Mouse (Mus musculus) forebrain, embryonic 15.5 days (tissue): Measurements from ENCODE around the gene Tmem59l. TPM values are rescaled to one million over a fixed set of nuclear protein-coding genes. Genes with fewer than 3 reads are reported as not detected.

ENCODE experiments used
- ATAC-seq: fragments of 200-750 bp; cut with Nextera tagmentation; replicated peaks from 2 replicates; pipeline ENCODE4 v1.8.0; 2017; ENCODE audit warnings: mild to moderate bottlenecking, moderate TSS enrichment, moderate library complexity
- H3K27ac ChIP-seq: fragments of 300-500 bp; sonication (generic); replicated peaks from 2 replicates; pipeline ENCODE4 v1.5.1; 2015; ENCODE audit warnings: mild to moderate bottlenecking, inconsistent platforms
- H3K27me3 ChIP-seq: fragments of 300-500 bp; sonication (generic); 2 replicates; pipeline ENCODE4 v1.6.1; 2015; ENCODE audit warnings: inconsistent platforms
- H3K36me3 ChIP-seq: fragments of 300-500 bp; sonication (generic); 2 replicates; pipeline ENCODE4 v1.6.1; 2015; ENCODE audit warnings: mild to moderate bottlenecking, inconsistent platforms
- H3K4me1 ChIP-seq: fragments of 300-500 bp; sonication (generic); 2 replicates; pipeline ENCODE4 v1.6.1; 2015; ENCODE audit warnings: inconsistent platforms
- H3K4me2 ChIP-seq: fragments of 300-500 bp; sonication (generic); replicated peaks from 2 replicates; pipeline ENCODE4 v1.6.1; 2015; ENCODE audit warnings: mild to moderate bottlenecking, inconsistent platforms
- H3K4me3 ChIP-seq: fragments of 300-500 bp; sonication (generic); 2 replicates; pipeline ENCODE4 v1.5.1; 2015; ENCODE audit warnings: mild to moderate bottlenecking, inconsistent platforms
- H3K9ac ChIP-seq: fragments of 300-500 bp; sonication (generic); replicated peaks from 2 replicates; pipeline ENCODE4 v1.6.1; 2015; ENCODE audit warnings: mild to moderate bottlenecking, inconsistent platforms
- H3K9me3 ChIP-seq: fragments of 300-500 bp; sonication (generic); 2 replicates; pipeline ENCODE4 v1.6.1; 2016; ENCODE audit warnings: inconsistent platforms
- WGBS: fragments of 180-500 bp; shearing (Covaris S2); methylation state at CpG from one replicate; pipeline ENCODE4 v1.1.7; 2015; ENCODE audit warnings: mixed read lengths; 5-methylcytosine and 5-hydroxymethylcytosine counted together
- polyA plus RNA-seq: library from polyadenylated mRNA; unstranded; fragments of >200 nt; fragmentation: Nextera tagmentation; extraction: Ambion mirVana; gene quantifications from 2 replicates; pipeline ENCODE4 v1.2.1, GENCODE M21; 2015

The Tmem59l gene
- polyA plus RNA-seq, 1 experiment from 2014 or later: 75.0 TPM

DNA sequence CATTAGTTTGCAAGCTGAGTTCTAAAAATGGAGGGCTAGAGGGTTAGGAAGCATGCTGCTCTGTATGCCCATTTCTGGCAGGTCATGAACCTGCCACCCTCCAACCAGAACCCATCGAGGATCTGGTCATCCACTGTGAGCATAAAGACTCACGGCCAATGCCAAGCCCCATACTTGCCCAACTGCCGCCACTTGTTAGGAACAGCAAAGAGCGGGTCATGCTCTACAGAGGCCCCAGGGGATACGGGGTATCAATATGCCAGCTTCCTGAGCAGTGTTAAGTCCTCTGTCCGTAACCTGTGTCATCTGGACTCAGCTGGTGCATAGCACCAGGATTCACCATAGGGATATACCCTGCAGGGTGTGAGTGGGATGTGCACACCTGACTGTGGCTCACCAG, 23.0 kb downstream of the Tmem59l start:
- Histone ChIP-seq H3K27me3 (no peaks in the 10 kb centered on the region), H3K4me2 (no peak overlapping the region), H3K4me1 (no peaks in the 10 kb centered on the region; the same call in 1 of the 2 replicates), H3K9ac (no peak overlapping the region), H3K36me3 (no peaks in the 10 kb centered on the region), H3K9me3 (no peaks in the 10 kb centered on the region), H3K4me3 (no peak overlapping the region), H3K27ac (no peak overlapping the region)
- WGBS: 94% methylated on average over 6 of the region's 6 CpGs
- ATAC-seq: no peak

DNA sequence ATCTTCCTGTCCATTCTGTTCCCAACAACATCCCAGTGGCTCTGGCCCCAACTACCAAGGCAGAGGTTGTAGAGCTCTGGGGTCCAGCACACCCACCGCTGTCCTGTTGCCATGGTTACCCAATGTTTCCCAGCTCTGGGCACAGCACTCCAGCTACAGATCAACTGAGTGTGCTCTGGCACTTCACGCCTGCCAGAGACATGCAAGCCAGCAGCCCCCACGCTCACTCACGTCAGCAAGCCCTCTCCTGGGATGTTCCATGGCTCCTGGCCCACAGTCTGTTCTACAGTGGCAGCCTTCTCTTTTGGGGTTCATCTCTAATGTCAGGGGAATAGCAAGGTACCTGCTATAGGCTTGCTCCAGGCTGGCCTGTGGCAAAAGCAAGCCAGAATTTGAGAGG, 23.9 kb downstream of the Tmem59l start:
- no peak for ATAC-seq
- H3K4me1 ChIP-seq: no peaks in the 10 kb centered on the region; the same call in 1 of the 2 replicates
- H3K9ac ChIP-seq: no peak overlapping the region
- no peaks in the 10 kb centered on the region for H3K36me3 ChIP-seq
- no peaks in the 10 kb centered on the region for H3K27me3 ChIP-seq
- H3K27ac ChIP-seq: no peak overlapping the region
- no peaks in the 10 kb centered on the region for H3K9me3 ChIP-seq
- WGBS: 58% methylated on average over 4 of the region's 4 CpGs
- no peak overlapping the region for H3K4me3 ChIP-seq
- no peak overlapping the region for H3K4me2 ChIP-seq

DNA sequence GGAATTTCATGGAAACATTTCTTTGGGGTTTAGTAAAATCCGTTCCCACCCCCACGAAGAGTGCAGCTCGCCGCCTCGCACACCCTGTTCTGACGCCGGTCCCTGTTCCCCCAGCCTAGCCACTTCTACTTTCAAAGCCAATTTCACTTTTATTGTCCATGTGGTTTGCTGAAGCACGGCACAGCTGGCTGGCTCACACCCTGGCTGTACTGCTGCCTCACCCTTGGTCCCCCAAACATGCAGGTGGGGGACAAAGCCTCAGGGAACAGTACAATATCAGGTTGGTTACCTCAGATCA, 24.7 kb downstream of the Tmem59l start:
- Histone ChIP-seq H3K4me2 (no peak overlapping the region), H3K27ac (no peak overlapping the region), H3K4me1 (no peaks in the 10 kb centered on the region; the same call in 1 of the 2 replicates), H3K36me3 (no peaks in the 10 kb centered on the region), H3K9me3 (no peaks in the 10 kb centered on the region), H3K4me3 (no peak overlapping the region), H3K9ac (no peak overlapping the region), H3K27me3 (no peaks in the 10 kb centered on the region)
- no peak for ATAC-seq
- WGBS: 92% methylated on average over 8 of the region's 8 CpGs

DNA sequence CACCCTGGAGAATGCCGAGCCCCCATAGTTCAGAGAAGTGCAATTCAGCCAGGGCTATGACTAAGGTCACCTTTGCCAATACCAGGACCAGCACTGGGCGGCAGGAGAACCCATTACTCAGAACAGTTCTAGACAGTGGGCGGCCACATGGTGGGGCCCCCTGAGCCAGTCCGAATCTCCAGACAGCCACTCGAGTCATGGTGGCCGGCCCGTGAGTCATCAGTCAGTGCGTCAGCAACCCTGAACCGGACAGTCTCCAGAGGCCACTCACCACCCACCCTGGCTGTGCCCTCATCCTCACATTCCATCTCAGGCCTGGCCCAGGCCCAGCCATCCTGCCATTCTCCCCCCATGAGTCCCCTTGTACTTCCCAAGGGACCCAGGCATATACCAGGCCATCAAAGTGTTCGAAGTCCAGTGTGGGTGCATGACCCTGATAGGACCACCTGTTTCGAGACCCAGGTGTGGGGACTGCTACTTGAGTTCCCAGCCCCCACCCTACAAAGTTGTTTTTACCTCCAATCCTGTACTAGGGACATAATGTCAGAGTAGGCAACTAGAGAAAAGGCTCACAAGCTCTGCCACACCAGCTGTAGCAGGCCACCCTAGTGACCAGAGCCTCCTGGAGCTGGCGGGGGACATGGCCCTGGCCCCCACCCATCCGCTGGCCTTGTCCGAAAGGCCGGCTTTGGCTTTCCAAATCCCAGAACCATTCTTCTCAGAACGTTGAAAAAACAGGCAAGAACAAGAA, 25.2 kb downstream of the Tmem59l start:
- Histone ChIP-seq H3K4me3 (no peak overlapping the region), H3K27me3 (no peaks in the 10 kb centered on the region), H3K4me1 (no peaks in the 10 kb centered on the region; the same call in 1 of the 2 replicates), H3K9me3 (no peaks in the 10 kb centered on the region), H3K4me2 (no peak overlapping the region), H3K36me3 (no peaks in the 10 kb centered on the region), H3K27ac (no peak overlapping the region), H3K9ac (no peak overlapping the region)
- no peak for ATAC-seq
- WGBS: 91% methylated on average over 16 of the region's 16 CpGs

DNA sequence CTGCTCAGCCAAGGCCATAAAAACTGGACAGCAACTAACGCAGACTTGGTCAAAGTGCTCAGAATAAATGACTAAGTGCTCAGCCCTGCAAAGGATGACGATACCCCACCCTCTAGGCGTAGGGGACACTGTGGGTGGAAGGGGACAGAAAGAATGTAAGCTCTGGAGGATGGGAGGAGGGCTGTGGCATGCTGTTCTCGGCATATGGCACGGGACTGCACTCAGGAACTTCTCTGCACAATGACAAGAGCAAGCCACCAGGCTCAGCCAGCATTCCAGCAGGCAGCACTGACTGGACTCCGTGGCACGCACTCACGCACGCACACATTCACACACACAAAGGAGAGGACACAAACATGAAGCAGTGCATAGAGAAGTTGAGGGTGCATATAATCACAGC, 26.6 kb downstream of the Tmem59l start:
- Histone ChIP-seq H3K9ac (no peak overlapping the region), H3K4me3 (no peak overlapping the region), H3K9me3 (no peaks in the 10 kb centered on the region), H3K4me1 (no peaks in the 10 kb centered on the region; the same call in 1 of the 2 replicates), H3K4me2 (no peak overlapping the region), H3K36me3 (no peaks in the 10 kb centered on the region), H3K27ac (no peak overlapping the region), H3K27me3 (no peaks in the 10 kb centered on the region)
- 76% methylated on average over 9 of the region's 9 CpGs for WGBS
- ATAC-seq: no peak

DNA sequence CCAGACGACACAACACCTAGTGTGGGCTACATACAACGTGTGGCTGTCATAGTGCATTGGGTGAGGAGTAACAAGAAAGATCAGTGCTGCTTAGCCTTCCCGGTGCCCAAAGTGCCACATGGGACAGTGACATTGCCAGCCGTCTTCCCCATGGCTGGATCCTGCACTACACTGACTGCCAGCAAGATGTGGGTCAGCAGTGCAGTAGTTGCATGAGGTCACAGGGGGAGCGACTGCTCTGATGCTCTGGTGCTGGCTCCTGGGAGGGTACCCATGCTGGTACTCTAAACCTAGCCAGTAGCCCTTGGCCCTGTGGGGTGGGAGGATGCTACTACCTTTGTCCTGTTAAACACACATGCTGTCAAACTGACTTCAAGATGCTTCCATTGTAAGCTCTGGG, 27.0 kb downstream of the Tmem59l start:
- Histone ChIP-seq H3K4me3 (no peak overlapping the region), H3K4me1 (no peaks in the 10 kb centered on the region; the same call in 1 of the 2 replicates), H3K27ac (no peak overlapping the region), H3K27me3 (no peaks in the 10 kb centered on the region), H3K9ac (no peak overlapping the region), H3K36me3 (no peaks in the 10 kb centered on the region), H3K9me3 (no peaks in the 10 kb centered on the region), H3K4me2 (no peak overlapping the region)
- ATAC-seq: no peak
- WGBS: 93% methylated on average over 5 of the region's 5 CpGs

DNA sequence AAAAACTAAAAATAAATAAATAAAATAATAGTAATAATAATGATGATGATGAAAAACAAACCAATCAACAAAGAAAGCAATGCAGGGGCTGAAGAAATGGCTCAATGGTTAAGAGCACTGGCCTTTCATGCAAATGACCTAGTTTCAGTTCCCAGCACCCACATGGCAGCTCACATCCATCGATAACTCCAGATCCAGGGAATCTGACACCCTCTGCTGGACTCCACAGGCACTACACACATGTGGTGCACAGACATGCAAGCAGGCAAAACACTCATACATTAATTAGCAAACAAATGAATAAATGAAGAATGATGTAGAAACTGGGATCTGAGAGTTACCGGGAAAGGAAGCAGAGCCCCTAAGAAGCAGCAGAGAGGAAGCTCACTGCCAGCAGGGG, 27.5 kb downstream of the Tmem59l start:
- Histone ChIP-seq H3K9me3 (no peaks in the 10 kb centered on the region), H3K4me2 (no peak overlapping the region), H3K9ac (no peak overlapping the region), H3K4me1 (no peaks in the 10 kb centered on the region; the same call in 1 of the 2 replicates), H3K36me3 (no peaks in the 10 kb centered on the region), H3K4me3 (no peak overlapping the region), H3K27me3 (no peaks in the 10 kb centered on the region), H3K27ac (no peak overlapping the region)
- WGBS: 94% methylated on average over 2 of the region's 2 CpGs
- no peak for ATAC-seq

DNA sequence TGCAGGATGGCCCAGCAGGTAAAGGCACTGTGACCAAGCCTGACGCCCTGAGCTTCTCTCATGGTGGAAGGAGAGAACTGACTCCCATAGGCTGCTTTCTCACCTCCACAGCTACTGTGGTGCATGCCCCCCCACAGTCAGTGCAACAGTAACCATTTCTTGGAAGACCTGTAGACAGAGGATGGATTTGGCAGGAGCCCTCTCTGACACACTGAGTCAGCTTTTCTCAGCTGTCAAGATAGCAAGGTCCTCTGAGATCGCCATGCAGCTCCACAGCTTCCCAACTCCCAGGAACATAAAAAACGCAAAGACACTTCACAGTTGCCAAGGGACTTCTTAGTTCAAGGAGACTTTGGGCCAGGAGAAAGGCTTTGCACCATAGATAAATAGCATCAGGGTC, 28.7 kb downstream of the Tmem59l start:
- WGBS: 85% methylated on average over 3 of the region's 3 CpGs
- Histone ChIP-seq H3K4me3 (no peak overlapping the region), H3K27ac (no peak overlapping the region), H3K36me3 (no peaks in the 10 kb centered on the region), H3K4me1 (no peaks in the 10 kb centered on the region; the same call in 1 of the 2 replicates), H3K4me2 (no peak overlapping the region), H3K27me3 (no peaks in the 10 kb centered on the region), H3K9me3 (no peaks in the 10 kb centered on the region), H3K9ac (no peak overlapping the region)
- no peak for ATAC-seq

DNA sequence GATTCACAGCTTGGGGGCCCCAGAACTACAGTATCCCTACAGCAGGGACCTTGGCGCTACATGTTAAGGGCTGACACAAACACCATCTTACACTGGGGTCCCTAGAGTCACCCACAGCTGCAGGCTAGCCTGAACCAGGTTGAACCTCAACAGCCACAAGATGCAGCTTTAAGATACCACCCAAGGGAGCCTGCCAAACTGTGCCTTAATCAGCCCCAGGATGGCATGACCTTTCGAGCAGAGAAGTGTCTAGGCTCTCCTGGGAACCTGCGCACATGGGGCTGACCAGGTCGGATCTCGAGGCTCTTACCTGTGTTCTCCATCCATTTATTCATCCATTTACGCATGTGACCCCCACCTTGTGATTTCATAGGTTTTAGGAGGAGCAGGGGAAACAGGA, 29.3 kb downstream of the Tmem59l start:
- Histone ChIP-seq H3K27me3 (no peaks in the 10 kb centered on the region), H3K27ac (no peak overlapping the region), H3K9me3 (no peaks in the 10 kb centered on the region), H3K4me1 (no peaks in the 10 kb centered on the region), H3K4me3 (no peak overlapping the region), H3K36me3 (no peaks in the 10 kb centered on the region), H3K9ac (no peak overlapping the region), H3K4me2 (no peak overlapping the region)
- WGBS: 88% methylated on average over 6 of the region's 6 CpGs
- no peak for ATAC-seq

DNA sequence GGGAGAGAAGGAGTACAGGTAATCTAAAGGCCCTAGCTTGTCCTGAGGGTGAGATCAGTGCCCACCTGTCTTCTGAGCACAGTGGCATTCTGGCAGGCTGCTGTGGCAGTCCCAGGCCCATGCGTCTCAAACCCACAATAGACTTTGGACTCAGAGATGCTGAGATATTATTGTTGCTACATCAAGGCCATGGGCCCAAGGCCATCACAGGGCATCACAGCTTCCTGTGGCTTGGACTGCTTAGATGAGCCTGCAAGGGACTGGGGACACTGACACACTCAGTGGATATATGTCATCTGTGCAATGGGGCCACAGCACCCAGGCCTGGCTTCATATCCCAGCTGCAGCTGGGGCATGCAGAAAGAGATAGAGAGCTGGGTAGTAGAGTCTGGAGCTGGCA, 30.2 kb downstream of the Tmem59l start:
- Histone ChIP-seq H3K27ac (no peak overlapping the region), H3K9ac (no peak overlapping the region), H3K4me2 (no peak overlapping the region), H3K9me3 (no peaks in the 10 kb centered on the region), H3K36me3 (peaks cover 4% of the 10 kb centered on the region), H3K27me3 (no peaks in the 10 kb centered on the region), H3K4me3 (no peak overlapping the region), H3K4me1 (no peaks in the 10 kb centered on the region)
- 96% methylated on average over 1 of the region's 1 CpGs for WGBS
- no peak for ATAC-seq

DNA sequence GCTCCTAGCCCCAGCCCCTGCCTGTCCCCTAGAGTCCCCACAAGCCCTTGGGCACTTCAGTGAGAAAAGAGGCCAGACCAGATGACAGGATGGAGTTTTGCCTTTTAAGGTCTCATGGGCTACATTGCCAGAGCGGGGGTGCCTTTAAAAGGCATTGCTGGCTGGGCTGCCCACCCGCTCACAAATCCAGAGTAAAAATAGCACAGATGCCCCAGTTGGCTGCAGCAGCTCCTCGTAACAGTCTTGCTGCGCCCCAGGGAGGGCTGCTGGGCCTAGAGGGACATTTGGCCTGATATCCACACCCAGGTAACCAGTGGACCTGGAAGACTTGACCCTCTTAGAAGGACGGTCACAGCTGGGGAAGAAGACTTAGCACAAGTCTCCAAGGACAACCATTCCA, 33.3 kb downstream of the Tmem59l start:
- Histone ChIP-seq H3K36me3 (peaks cover 17% of the 10 kb centered on the region), H3K9me3 (no peaks in the 10 kb centered on the region), H3K9ac (no peak overlapping the region), H3K27ac (no peak overlapping the region), H3K4me3 (no peak overlapping the region), H3K27me3 (no peaks in the 10 kb centered on the region), H3K4me1 (no peaks in the 10 kb centered on the region), H3K4me2 (no peak overlapping the region)
- no peak for ATAC-seq
- 89% methylated on average over 5 of the region's 5 CpGs for WGBS

DNA sequence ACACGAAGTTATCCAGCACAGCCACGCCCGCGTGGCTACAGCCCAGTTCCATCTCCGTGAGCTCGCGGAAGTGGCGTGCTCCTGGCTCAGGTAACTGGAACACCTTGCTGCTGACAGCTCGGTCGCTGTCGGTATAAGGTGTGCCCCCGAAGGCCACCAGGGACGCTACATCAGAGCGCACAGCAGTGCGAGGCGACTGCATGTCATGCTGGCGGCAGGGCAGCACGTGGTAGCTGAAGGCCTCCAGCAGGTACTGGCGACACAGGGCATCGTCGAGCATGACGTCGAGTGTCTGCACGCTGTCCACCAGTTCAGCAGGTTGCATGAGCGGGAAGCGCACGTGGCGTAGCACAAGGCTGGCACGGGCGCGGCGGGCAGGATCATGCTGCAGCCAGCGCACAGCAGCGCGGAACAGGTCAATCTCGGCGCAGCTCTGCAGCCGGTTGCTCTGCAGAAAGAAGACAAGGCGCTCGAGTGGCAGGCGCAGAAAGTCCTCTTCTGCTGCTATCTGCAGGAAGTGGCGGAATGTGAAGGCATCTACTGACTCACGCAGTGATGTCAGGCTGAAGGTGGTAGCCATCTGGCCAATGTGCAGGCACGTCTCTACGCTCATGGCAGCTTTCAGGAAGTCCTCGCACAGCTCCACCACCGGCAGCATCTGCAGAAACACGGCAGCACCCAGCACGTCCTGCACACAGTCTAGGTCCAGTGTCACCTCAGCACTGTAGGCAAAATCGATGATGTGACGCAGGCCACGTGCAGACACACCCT, 34.8 kb downstream of the Tmem59l start:
- no peaks in the 10 kb centered on the region for H3K27me3 ChIP-seq
- no peak overlapping the region for H3K4me2 ChIP-seq
- no peaks in the 10 kb centered on the region for H3K9me3 ChIP-seq
- no peak overlapping the region for H3K27ac ChIP-seq
- peaks cover 17% of the 10 kb centered on the region for H3K36me3 ChIP-seq
- no peak overlapping the region for H3K4me3 ChIP-seq
- H3K9ac ChIP-seq: no peak overlapping the region
- ATAC-seq: 0 out of 2 replicates have a peak, but pooled peaks have one; percentile 20
- no peaks in the 10 kb centered on the region for H3K4me1 ChIP-seq
- 69% methylated on average over 52 of the region's 52 CpGs for WGBS
